Mouse (Mus musculus) retina, adult 2 months (tissue): ENCODE measurements around the gene Gm17087.

Source experiments
- DNase-seq: peaks from one replicate; pipeline ENCODE4 v3.0.0-alpha.2; 2012; ENCODE audit warnings: low read depth, low spot score

The Gm17087 gene

DNA sequence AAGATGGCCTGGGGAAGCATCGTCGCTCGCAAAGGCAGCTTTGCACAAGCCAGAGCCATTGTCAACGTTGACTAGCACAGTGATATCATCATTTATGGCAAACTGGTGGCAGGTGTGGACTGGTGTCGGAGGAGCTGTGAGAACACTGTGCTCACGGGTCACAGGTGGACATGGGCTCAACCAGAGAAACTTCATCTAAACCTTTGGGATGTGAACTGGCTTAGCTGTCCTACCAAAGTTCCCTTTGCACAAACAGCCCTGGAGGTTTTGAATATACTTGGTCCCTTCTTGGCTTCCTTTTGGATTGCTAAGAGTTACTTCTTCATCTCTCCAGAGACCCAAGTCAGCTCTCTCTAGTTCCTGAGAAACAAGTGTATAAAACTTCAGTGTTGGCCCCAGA is at the start of gene Gm17087:
Gm17087 (minus strand) TSS at position 101 of the 400 bp plus-strand sequence.
- no peak for DNase-seq

DNA sequence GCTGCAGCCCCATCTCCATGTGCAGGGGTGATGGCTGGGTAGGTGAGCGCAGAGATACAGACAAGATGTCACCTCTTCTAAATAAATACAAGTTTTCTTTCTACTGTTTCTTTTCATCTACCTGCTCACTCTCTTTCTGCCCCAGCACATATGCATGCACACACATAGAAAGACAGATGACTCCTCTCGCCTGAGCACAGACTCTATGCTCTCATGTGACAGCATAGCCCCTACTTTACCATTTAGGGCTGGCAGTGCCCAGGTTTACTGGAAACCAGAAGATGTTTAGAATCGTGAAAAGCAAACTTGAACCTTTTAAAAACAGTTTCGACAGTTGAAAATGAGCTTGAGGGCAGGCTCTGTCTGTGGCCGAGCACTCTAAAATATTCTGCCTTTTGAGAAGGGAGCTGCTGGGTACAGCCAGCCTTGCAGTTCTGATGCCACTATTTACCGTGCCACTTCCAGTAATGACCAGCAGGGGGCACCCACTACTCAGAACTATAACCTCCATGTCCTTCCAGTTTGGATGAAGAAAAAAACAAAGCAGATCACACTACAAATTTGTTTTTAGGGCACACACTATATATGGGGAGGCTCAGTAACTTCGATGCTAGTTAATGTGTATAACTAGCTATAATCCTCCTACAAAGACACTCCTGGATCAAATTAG is 47.3 kb upstream of the Gm17087 start:
- DNase-seq, result peak; percentile 57

DNA sequence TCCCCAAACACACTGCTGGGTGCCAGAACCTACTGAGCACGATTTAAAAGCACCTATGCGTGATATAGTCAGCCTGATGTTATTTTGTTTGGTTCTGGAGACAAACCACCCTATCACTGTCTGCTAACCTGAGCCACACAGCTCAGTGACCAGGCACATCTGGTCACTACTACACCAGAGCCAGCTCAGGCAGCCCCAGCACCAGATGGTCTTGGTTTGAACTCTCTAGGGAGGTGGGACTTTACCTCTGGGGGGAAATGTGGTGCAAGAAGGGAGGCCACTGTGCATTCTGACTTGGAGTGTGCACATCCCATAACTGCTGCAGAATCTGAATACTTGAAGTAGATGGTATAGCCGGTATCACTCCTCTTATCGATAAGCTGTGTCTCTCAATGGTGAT is 45.2 kb upstream of the Gm17087 start:
- DNase-seq, result no peak

DNA sequence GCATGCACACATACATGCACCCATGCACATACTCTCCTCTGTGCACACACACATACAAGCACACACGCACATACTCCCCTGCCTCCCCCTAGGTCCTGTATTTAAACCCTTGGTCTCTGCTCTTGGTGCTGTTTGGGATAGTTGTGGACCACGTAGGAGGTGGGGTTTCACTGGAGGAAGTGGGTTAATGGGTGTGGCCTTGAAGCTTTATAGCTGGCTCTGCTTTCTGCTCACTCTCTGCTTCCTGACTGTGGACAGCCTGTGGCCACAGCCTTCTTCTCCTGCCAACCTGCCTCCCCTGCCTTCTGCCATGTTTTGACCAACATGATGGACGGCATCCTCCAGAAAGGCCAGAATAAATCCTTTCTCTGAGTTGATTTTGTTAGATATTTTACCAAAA is 39.9 kb upstream of the Gm17087 start:
- DNase-seq, result no peak

- no peak for DNase-seq
These were observed 39.2 kb upstream of the Gm17087 start for GRCm38 (mm10) chr17:8605921-8606320.

- no peak for DNase-seq
These were observed 36.2 kb upstream of the Gm17087 start for GRCm38 (mm10) chr17:8602976-8603375.

DNA sequence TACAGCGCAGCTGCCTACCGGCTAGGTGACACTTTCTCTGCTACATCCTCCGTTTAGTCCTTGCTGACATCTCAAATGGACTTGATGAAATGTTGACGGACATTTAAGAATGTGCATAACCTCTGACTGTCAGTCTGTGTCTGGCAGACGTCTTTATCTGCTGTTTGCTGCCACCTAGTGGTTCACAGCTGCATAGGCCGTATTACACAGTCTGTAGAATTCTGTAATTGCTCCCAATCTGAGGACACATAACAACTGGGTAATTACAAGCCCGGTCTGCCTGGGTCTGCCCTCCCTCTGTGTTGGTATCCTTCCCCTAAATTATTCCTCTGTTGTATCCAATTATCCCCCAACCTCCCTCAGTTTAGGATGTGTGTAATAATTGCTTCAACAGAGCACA is 31.0 kb upstream of the Gm17087 start:
- peak; percentile 41 for DNase-seq

DNA sequence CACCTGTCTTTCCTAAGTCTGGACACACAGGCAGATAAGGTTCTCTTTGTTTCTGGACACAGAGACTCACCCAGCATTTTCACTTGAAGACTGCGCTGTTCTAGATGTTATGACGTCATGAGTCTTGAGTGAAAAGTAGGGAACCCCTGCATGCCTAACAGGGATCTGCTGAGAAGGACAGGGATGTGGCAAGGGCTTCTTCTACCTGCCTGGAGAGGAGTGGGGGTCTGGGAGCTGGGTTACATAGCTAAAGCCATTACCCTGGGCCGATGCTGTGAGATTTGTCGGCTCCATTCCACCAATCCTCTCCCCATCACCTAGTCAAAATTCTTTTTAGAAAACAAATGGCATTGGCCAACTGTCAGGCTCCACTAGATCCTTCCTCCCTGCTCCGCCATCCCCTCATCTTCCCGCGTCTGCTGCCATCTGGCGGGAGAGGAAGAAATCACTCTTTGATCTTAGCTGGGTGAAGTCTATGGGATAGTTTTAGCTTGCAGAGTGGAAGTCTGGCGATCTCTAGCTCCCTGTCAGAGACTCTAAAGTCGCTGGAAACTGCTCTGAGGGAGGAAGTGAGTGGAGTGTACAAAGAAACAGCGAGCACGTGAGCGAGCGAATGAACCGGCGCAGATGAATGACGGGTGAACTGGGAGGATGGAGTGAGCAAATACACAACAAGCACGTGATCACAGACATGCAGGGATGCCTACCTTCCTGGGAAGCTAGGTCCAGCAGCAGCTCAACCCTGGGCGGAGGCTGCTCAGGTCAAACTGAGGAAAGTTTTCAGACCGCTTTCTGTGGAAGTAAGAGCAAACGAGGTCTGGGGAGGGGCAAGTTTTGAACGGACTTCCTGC is 25.9 kb upstream of the Gm17087 start:
- peak; percentile 53 for DNase-seq

DNA sequence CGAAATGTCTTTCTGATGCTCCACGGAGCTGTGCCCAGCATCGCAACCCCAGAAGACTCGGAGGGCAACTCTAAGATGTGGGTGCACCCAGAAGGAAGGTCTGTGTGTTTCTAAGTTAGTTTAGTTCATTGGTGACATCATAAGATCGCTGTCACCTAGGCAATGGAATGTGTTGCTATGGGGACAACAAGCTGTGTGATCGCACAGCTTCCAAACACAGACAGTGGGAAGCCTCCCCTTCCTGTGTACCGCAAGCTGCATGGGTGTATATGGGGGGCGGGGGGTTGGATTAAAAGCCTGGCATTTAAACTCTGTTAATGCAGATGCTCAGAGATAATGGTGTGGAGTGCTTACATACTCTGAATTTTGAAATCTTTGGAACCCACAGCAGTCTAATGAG is 14.8 kb upstream of the Gm17087 start:
- DNase-seq, result no peak

GRCm38 (mm10) chr17:8580360-8580759 is 13.6 kb upstream of the Gm17087 start:
- no peak for DNase-seq

- DNase-seq, result no peak
These were observed 7.0 kb upstream of the Gm17087 start for GRCm38 (mm10) chr17:8573542-8574260.

- no peak for DNase-seq
These were observed 3.9 kb downstream of the Gm17087 start for GRCm38 (mm10) chr17:8562886-8563280.

GRCm38 (mm10) chr17:8562101-8562885 is 4.5 kb downstream of the Gm17087 start:
- DNase-seq, result no peak

DNA sequence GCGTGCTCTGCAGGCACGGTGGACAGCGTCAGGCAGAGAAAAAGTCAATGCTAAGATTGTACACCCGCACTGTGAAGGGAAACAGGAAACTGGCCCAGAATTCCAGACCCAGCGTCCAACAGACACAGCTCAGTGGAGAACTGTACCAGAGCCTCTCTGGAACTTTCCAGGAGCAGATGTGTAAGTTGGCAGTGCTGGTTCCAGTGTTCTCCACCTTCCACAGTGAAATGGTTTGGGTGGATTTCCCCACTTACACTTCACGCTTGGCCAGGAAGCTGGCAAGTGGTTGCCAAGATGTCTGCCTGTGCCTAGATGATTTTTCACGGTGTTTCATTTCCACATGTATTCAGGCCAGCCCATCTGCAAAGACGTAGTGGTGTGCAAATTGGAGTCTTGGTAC is 8.8 kb downstream of the Gm17087 start:
- no peak for DNase-seq

GRCm38 (mm10) chr17:8556223-8556622 is 10.5 kb downstream of the Gm17087 start:
- DNase-seq, result no peak

DNA sequence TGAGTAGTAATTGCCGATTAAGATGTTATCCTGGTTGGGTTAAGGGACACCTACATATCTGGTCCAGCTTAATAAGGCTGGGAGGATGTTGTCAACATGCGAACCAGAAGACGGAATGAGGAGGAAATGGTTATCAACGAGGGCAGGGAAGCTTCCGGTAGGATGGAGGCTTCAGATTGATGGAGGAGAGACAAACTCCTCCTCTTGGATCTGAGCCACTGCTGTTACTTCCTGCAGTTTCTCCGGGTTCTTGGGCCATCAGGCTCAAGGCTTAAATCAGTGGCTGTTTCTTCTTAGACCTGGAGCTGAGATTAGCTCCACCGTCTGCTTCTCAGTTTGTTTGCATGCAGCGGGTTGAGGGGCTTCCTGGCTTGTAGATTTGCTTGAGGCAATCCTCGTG is 11.0 kb downstream of the Gm17087 start:
- no peak for DNase-seq

DNA sequence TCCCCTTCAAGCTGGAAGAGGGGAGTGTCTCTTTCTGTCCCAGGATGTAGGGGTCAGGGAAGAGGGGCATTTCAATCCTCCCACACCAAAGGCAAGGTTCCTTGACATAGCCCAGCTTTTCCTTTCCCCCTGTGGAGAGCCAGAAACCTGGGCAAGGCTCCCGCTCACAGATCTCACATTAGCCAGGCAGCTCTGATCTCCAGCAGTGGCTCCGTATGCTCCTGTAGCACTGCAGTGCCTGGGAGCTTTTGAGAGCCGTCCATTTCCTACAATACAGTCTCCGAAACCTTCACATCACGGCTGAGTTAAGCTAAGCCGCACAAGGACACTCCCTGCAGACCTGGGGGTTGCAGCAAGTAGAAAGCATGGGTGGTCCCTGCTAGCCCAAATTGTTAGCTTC is 12.5 kb downstream of the Gm17087 start:
- no peak for DNase-seq

DNA sequence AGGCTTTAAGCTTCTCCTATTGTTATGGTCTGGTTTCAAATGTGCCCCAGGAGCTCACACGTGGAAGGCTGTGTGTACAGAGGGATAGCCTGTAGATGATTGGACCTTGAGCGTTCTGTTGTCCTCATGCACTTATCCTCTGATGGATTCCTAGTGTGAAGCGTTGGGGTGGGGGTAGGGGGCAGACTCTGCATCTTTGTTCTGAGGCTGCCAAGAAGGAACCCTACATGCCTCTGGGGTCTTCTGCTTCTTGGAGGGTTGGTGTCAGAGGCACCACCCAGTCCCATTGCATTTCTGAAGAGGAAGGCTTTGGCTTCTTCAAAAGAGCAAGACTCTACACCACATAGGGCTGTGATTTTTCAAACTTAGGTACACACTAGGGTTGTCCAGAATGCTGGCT is 13.1 kb downstream of the Gm17087 start:
- DNase-seq, result no peak

- DNase-seq, result no peak
These were observed 14.3 kb downstream of the Gm17087 start for GRCm38 (mm10) chr17:8552346-8553035.

DNA sequence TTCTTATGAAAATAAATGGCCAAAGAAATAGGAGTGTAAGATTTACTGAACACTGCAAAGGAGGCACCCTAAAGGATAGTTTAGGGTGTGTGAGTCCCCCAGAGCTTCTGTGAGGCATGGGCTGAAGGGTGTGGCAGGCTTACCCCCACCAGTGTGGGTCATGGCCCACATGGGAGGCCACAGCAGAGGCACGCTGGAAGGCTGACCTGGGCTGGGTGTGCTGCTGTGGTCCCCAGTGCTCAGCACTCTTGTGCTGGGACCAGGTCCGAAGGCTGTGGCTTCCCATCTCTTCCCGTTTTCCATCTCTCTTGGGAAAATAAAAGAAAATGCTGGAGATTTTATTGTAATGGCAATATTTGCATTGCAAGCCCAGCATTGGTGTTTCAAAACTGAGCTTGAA is 15.1 kb downstream of the Gm17087 start:
- DNase-seq, result no peak

DNA sequence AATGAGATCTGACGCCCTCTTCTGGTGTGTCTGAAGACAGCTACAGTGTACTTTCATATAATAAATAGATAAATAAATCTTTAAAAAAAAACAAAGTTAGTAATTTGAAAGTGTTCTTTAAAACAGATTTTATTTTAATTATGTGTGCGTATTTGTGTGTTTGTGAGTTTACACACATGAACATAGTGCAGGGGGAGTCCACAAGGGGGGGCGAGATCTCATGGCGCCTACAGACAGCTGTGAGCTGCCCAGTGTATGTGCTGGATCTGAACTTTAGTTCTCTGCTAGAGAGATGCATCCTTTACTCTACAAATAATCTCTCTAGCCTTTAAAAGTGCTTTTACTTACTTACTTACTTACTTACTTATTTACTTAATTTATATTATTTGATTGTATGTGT is 18.0 kb downstream of the Gm17087 start:
- no peak for DNase-seq
